Mouse (Mus musculus): ENCODE data around the gene Plekha6.

Gene Plekha6

DNA sequence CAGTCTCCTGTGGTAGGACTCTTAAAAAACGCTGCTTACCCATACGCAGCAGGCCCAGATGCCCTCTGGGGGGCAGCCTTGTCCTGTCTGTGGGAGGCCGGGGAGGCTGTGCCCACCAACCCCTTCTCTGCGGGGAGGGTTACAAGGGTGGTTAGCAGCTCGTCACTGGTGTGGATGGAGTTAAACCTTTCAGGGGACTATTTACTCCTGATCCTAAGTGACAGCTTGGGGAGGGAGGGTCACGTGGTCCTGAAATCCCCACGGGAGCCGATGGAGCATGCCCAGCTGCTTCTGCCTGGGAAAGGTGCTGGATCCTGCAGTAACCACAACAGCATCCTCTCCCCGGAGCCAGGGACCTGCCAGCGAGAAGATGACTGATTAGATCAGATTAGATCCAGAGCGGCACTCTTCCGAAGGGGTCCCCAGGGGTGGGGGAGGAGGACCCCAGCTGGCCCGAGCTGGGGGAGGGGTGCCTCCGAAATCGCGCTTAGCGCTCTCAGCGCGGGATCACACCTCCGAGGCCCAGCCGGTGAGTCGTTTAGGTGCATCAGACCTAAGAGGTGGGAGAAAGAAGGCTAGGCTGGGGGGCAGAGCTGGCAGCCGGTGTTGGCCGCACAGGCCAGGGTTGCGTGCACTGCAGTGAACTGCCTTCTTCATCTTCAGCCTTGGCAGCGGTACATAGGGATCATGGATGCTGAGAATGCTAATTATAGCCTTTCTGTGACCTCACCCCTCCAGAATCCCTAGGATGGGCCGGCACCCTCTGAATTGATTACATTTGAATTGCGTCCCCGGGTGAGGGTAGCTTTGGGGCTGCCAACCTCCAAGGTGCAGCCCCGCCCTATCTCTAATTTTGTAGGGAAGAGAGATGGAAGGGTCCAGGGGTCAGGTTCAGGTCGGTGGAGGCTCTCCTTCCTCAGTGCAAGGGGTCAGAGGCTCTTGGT lies 17.3 kb downstream of the Plekha6 start:
- in situ Hi-C loops (cut with MboI; ENCODE audit: low sequenced_read_pairs): no loop called here

GRCm38 (mm10) chr1:133182016-133182705 lies 18.2 kb downstream of the Plekha6 start:
- in situ Hi-C loops (cut with MboI; ENCODE audit: low sequenced_read_pairs): no loop called here

GRCm38 (mm10) chr1:133182706-133183095 lies 18.7 kb downstream of the Plekha6 start:
- in situ Hi-C loops (cut with MboI; ENCODE audit: low sequenced_read_pairs): no loop called here

DNA sequence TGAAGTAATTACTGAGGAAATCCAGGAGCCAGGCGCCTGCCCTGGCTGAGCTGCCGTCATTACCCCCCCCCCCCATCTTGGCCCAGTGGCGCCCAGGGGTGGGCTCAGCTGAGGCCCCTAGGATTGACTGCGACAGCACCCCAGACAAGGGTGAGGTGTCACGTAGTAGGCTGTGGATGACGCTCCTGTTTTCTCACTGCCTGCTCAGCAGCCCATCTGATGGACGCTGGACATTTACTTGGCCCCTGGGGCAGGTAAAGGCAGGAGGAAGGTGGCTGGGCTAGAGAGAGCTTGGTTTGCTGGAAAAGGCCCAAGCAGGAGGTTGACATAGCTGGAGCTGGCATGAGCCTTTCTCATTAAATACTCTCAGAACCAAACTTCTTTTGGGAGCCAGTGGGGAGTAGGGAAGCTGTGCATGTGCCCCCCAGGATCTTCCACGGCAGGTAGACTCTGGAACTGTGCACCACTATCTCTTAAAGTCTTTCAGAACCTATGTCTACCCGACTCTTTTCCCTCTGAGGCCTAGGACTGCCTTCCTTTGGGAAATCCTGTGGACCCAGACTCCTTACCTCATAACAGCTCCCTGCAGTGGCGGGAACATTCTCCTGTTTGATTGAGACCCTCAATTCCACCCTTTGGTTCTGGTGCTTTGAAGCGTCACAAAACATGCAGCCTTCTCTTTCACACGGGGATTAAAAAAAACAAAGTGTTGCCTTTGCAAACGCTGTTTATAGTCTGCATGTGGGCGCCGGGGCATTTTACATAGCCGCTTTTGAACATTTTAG lies 19.3 kb downstream of the Plekha6 start:
- in situ Hi-C loops (cut with MboI; ENCODE audit: low sequenced_read_pairs): no loop called here

GRCm38 (mm10) chr1:133187948-133188680 lies 24.1 kb downstream of the Plekha6 start:
- in situ Hi-C loops (cut with MboI; ENCODE audit: low sequenced_read_pairs): no loop called here

- in situ Hi-C loops (cut with MboI; ENCODE audit: low sequenced_read_pairs): no loop called here
Observed at GRCm38 (mm10) chr1:133188719-133189118, 24.7 kb downstream of the Plekha6 start.

GRCm38 (mm10) chr1:133189471-133189870 lies 25.5 kb downstream of the Plekha6 start:
- in situ Hi-C loops (cut with MboI; ENCODE audit: low sequenced_read_pairs): no loop called here

DNA sequence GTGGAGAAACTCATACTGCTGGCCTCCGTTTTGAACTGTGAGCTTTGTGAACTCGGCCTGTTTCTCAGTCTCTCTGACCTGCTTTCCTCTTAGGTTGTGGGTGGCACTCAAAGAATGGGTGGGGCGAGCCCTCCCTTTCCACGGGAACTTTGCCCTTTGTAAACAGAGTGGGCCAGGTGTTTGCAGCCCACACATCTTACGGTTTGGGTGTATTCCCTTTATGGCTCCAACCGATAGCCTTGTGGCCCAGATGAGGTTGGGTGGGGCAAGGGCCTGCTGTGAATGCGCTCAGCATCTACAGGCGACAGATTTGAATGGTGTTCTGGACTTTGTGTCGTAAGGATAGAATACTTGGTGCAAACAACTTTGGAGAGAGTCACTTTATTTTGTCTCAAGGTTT lies 26.5 kb downstream of the Plekha6 start:
- in situ Hi-C loops (cut with MboI; ENCODE audit: low sequenced_read_pairs): no loop called here

- in situ Hi-C loops (cut with MboI; ENCODE audit: low sequenced_read_pairs): no loop called here
Observed at GRCm38 (mm10) chr1:133196181-133196580, 32.2 kb downstream of the Plekha6 start.

GRCm38 (mm10) chr1:133197266-133197665 lies 33.3 kb downstream of the Plekha6 start:
- in situ Hi-C loops (cut with MboI; ENCODE audit: low sequenced_read_pairs): no loop called here

GRCm38 (mm10) chr1:133199706-133200105 lies 35.7 kb downstream of the Plekha6 start:
- in situ Hi-C loops (cut with MboI; ENCODE audit: low sequenced_read_pairs): no loop called here

GRCm38 (mm10) chr1:133201499-133201898 lies 37.5 kb downstream of the Plekha6 start:
- in situ Hi-C loops (cut with MboI; ENCODE audit: low sequenced_read_pairs): no loop called here

- in situ Hi-C loops (cut with MboI; ENCODE audit: low sequenced_read_pairs): no loop called here
Observed at GRCm38 (mm10) chr1:133203701-133204100, 39.7 kb downstream of the Plekha6 start.

- in situ Hi-C loops (cut with MboI; ENCODE audit: low sequenced_read_pairs): no loop called here
Observed at GRCm38 (mm10) chr1:133204341-133204849, 40.4 kb downstream of the Plekha6 start.

DNA sequence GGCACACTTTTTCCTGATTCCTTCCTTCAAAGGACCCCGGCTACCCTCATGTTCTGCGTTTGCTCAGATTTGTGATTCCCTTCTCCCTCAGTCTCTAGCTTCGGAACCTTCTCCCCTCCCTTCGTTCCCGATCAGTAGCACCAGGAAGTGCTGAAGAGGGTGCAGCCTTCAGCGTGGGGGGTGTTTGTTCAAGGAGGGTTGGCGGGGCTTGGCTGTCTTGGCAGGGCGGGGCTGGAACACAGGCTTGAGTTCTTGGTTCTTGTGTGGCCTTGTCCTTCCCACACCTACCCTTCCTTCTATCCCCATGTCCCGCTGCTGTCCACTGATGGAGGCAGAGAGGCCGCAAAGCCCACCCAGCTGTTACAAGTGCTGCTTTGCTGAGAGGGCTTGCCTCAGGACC lies 41.0 kb downstream of the Plekha6 start:
- in situ Hi-C loops (cut with MboI; ENCODE audit: low sequenced_read_pairs): no loop called here

- in situ Hi-C loops (cut with MboI; ENCODE audit: low sequenced_read_pairs): no loop called here
Observed at GRCm38 (mm10) chr1:133208086-133208815, 44.2 kb downstream of the Plekha6 start.

GRCm38 (mm10) chr1:133209036-133209435 lies 45.0 kb downstream of the Plekha6 start:
- in situ Hi-C loops (cut with MboI; ENCODE audit: low sequenced_read_pairs): no loop called here

DNA sequence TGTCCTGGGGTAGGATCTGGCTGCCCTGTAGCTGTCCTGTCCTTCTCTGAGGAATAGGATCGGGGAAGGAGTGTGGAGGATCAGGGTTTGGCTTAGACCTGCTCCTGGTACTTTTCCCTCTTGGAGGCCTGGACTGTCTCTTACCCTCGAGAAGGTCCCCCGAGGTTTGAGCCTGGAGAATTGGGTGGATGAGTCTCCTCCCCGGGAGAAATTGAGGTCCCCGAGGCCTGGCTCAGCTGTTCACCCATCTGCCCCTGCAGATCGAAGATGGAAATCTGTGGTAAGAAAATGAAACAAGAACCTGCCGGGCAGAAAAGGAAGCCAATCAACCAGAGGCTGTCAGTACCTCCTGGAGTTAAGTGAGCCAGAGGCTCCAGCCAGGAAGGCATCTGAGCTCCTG lies 45.5 kb downstream of the Plekha6 start:
- in situ Hi-C loops (cut with MboI; ENCODE audit: low sequenced_read_pairs): no loop called here

- in situ Hi-C loops (cut with MboI; ENCODE audit: low sequenced_read_pairs): no loop called here
Observed at GRCm38 (mm10) chr1:133209901-133210516, 46.0 kb downstream of the Plekha6 start.

All from CH12F3 (cell line).